Mouse (Mus musculus) testis, adult 2 months (tissue): Measurements from ENCODE around the gene Pomgnt1. TPM values are rescaled to one million over a fixed set of nuclear protein-coding genes. Genes with fewer than 3 reads are reported as not detected.

ENCODE experiments used
- H3K27ac ChIP-seq: fragments of 200-500 bp; 2 replicates; pipeline ENCODE4 v1.5.1; 2012; ENCODE audit warnings: low read depth, low read length; ENCODE audit not compliant: control insufficient read depth, insufficient read depth
- H3K27me3 ChIP-seq: fragments of 200-500 bp; 2 replicates; pipeline ENCODE4 v1.6.1; 2012; ENCODE audit warnings: mild to moderate bottlenecking, low read length, moderate library complexity; ENCODE audit not compliant: control insufficient read depth, insufficient read depth
- H3K36me3 ChIP-seq: fragments of 200-500 bp; 2 replicates; pipeline ENCODE4 v1.6.1; 2012; ENCODE audit warnings: mild to moderate bottlenecking, low read length; ENCODE audit not compliant: control insufficient read depth, insufficient read depth
- H3K4me1 ChIP-seq: fragments of 200-500 bp; 2 replicates; pipeline ENCODE4 v1.6.1; 2012; ENCODE audit warnings: low read length; ENCODE audit not compliant: control insufficient read depth, insufficient read depth
- H3K4me3 ChIP-seq: fragments of 200-500 bp; 2 replicates; pipeline ENCODE4 v1.5.1; 2012; ENCODE audit warnings: low read depth, mild to moderate bottlenecking, low read length, moderate library complexity, mixed read lengths; ENCODE audit not compliant: control insufficient read depth
- CTCF ChIP-seq: fragments of 200-500 bp; IDR thresholded peaks from 2 replicates; pipeline ENCODE4 v1.5.1; 2012; ENCODE audit warnings: low read depth, mild to moderate bottlenecking, inconsistent platforms, low read length, moderate library complexity; ENCODE audit not compliant: control insufficient read depth, insufficient read depth, insufficient replicate concordance
- POLR2A ChIP-seq: fragments of 200-500 bp; IDR thresholded peaks from 2 replicates; pipeline ENCODE4 v1.6.1; 2012; ENCODE audit warnings: low read depth, mild to moderate bottlenecking, inconsistent platforms, low read length, moderate library complexity; ENCODE audit not compliant: control insufficient read depth
- polyA plus RNA-seq: library from polyadenylated mRNA; depleted of rRNA; stranded (reverse); fragments of >200 nt; gene quantifications from 2 replicates; pipeline ENCODE4 v1.2.3, GENCODE M21; 2012

Gene Pomgnt1
- polyA plus RNA-seq, 1 experiment, result 111 TPM

GRCm38 (mm10) chr4:116111486-116111885, 12.2 kb upstream of the Pomgnt1 start:
- no peak overlapping the region for H3K4me3 ChIP-seq
- H3K36me3 ChIP-seq, result no peaks in the 10 kb centered on the region
- H3K27me3 ChIP-seq, result no peaks in the 10 kb centered on the region
- H3K27ac ChIP-seq, result no peak overlapping the region
- H3K4me1 ChIP-seq, result no peaks in the 10 kb centered on the region
- TF ChIP-seq CTCF (no peak), POLR2A (no peak)

- H3K4me1 ChIP-seq, result peaks cover 6% of the 10 kb centered on the region
- TF ChIP-seq POLR2A (no peak), CTCF (no peak)
- peak overlapping the region; percentile 82; the same call in 1 of the 2 replicates for H3K27ac ChIP-seq
- H3K27me3 ChIP-seq, result no peaks in the 10 kb centered on the region
- H3K36me3 ChIP-seq, result no peaks in the 10 kb centered on the region; the same call in 1 of the 2 replicates
- peak overlapping the region; percentile 98 for H3K4me3 ChIP-seq
Observed at GRCm38 (mm10) chr4:116122762-116123161, 878 bp upstream of the Pomgnt1 start.

GRCm38 (mm10) chr4:116125803-116126386, 2.3 kb downstream of the Pomgnt1 start:
- no peak for TF ChIP-seq CTCF
- no peak for TF ChIP-seq POLR2A
- no peaks in the 10 kb centered on the region; the same call in 1 of the 2 replicates for H3K36me3 ChIP-seq
- no peak overlapping the region for H3K4me3 ChIP-seq
- no peaks in the 10 kb centered on the region for H3K27me3 ChIP-seq
- no peak overlapping the region for H3K27ac ChIP-seq
- H3K4me1 ChIP-seq, result peaks cover 6% of the 10 kb centered on the region

GRCm38 (mm10) chr4:116127956-116128355, 4.3 kb downstream of the Pomgnt1 start:
- TF ChIP-seq POLR2A (no peak), CTCF (no peak)
- Histone ChIP-seq H3K4me3 (no peak overlapping the region), H3K27ac (no peak overlapping the region)

GRCm38 (mm10) chr4:116133126-116133525, 9.5 kb downstream of the Pomgnt1 start:
- Histone ChIP-seq H3K36me3 (no peaks in the 10 kb centered on the region), H3K4me3 (no peak overlapping the region), H3K27me3 (no peaks in the 10 kb centered on the region), H3K4me1 (no peaks in the 10 kb centered on the region), H3K27ac (no peak overlapping the region)
- TF ChIP-seq CTCF (no peak), POLR2A (no peak)

More at GRCm38 (mm10) chr4:116127956-116128355, 4.3 kb downstream of the Pomgnt1 start:
- no peaks in the 10 kb centered on the region for H3K27me3 ChIP-seq
- H3K36me3 ChIP-seq, result no peaks in the 10 kb centered on the region; the same call in 1 of the 2 replicates
- peaks cover 3% of the 10 kb centered on the region for H3K4me1 ChIP-seq

- Histone ChIP-seq H3K27ac (no peak overlapping the region), H3K36me3 (no peaks in the 10 kb centered on the region), H3K27me3 (no peaks in the 10 kb centered on the region), H3K4me3 (no peak overlapping the region), H3K4me1 (no peaks in the 10 kb centered on the region)
- no peak for TF ChIP-seq POLR2A
- TF ChIP-seq CTCF, result no peak
Observed at GRCm38 (mm10) chr4:116134990-116135389, 11.3 kb downstream of the Pomgnt1 start.

- H3K4me3 ChIP-seq, result no peak overlapping the region
- no peaks in the 10 kb centered on the region for H3K27me3 ChIP-seq
- no peaks in the 10 kb centered on the region for H3K4me1 ChIP-seq
- TF ChIP-seq POLR2A (no peak), CTCF (no peak)
- no peaks in the 10 kb centered on the region for H3K36me3 ChIP-seq
- H3K27ac ChIP-seq, result no peak overlapping the region
Observed at GRCm38 (mm10) chr4:116137421-116137996, 13.9 kb downstream of the Pomgnt1 start.
